In the genomic region with DNA sequence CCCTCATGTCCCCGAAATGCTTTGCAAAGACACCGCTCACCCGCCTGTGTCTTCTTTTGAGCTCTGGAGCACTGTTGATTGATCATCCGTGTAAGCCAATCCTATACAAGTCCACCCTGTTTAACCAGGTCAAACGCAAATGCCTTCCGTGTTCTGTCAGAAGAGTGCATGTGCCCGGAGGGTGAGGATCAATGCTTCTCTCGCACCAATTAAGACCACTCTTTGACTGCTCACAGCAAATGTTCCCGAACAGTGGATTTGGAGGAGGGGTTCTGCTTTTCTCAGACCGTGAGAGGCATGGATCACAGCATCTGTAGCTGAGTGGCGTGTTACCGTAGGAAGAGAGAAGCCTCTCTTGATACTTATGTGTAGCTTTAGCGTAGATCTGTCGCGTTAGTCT, we compare ENCODE assay signal across 21 mouse cellular contexts. TPM values are rescaled to one million over a fixed set of nuclear protein-coding genes. Genes with fewer than 3 reads are reported as not detected.
DNase-seq lines count a peak whose midpoint lies in the region; ATAC-seq and TF ChIP-seq lines count a peak whose summit lies in the region.
"Had no signal": no experiment of that assay in that cellular context is flagged by ENCODE, and none has a peak within 500 bp of the region (broad histone marks: within the 10 kb centered on the region; RNA-seq: fewer than 3 reads in every experiment).

No protein-coding gene starts in this region.

- peak; percentile 66 for DNase-seq in heart, adult 11 months
- peak; percentile 21 for DNase-seq in midbrain, embryonic 14.5 days
- DNase-seq in midbrain, postnatal 0 days (ENCODE audit: low spot score) = no peak
- peak; percentile 37 for DNase-seq in brain, embryonic 14.5 days (ENCODE audit: low read depth)
- DNase-seq in retina, embryonic 14.5 days (ENCODE audit: low spot score) = peak; percentile 65
- no peak for DNase-seq in gastrocnemius, postnatal 10 days
- DNase-seq: adrenal gland, adult 2 months; adrenal gland, postnatal 10 days; adrenal gland, postnatal 25 days; cerebellum, adult 11-12 months; cerebellum, adult 2 months; cerebellum, adult 9-10 months; cerebellum, postnatal 10 days; cerebellum, postnatal 25 days; forebrain, postnatal 0 days had no signal

- WGBS in heart, embryonic 12.5 days = 87% methylated on average over 15 of the region's 15 CpGs
- 51% methylated on average over 15 of the region's 15 CpGs for WGBS in midbrain, embryonic 14.5 days
- WGBS in midbrain, postnatal 0 days = 56% methylated on average over 15 of the region's 15 CpGs

- no peaks in the 10 kb centered on the region for H3K36me3 ChIP-seq in heart, embryonic 12.5 days
- H3K36me3 ChIP-seq in midbrain, embryonic 14.5 days (ENCODE audit: control insufficient read depth, insufficient read depth, low read length) = no peaks in the 10 kb centered on the region
- no peaks in the 10 kb centered on the region for H3K36me3 ChIP-seq in midbrain, postnatal 0 days (ENCODE audit: insufficient read depth, low read length)
- H3K36me3 ChIP-seq: embryonic facial prominence, embryonic 10.5 days; embryonic facial prominence, embryonic 12.5 days; forebrain, embryonic 15.5 days had no signal

- ATAC-seq in heart, embryonic 12.5 days (ENCODE audit: insufficient number of reproducible peaks, low FRiP score) = no peak
- ATAC-seq in midbrain, embryonic 14.5 days (ENCODE audit: low FRiP score, low TSS enrichment) = no peak
- ATAC-seq in midbrain, postnatal 0 days (ENCODE audit: low FRiP score) = no peak
- no peak for ATAC-seq in frontal cortex, adult (ENCODE audit: low TSS enrichment)
- ATAC-seq: forebrain, embryonic 15.5 days; forebrain, postnatal 0 days had no signal

- TF ChIP-seq CTCF in midbrain, postnatal 0 days (IDR thresholded peaks at IDR 0.05) = no peak
- no peak for TF ChIP-seq CTCF in brain, embryonic 14.5 days (IDR thresholded peaks at IDR 0.05; ENCODE audit: borderline replicate concordance, extremely low read depth, insufficient read depth, insufficient read length)

- no peak for TF ChIP-seq POLR2A in brain, embryonic 14.5 days (IDR thresholded peaks at IDR 0.05; ENCODE audit: borderline replicate concordance, extremely low read depth, insufficient read depth, insufficient read length, poor library complexity, severe bottlenecking)

- no peak overlapping the region for H3K9ac ChIP-seq in heart, embryonic 12.5 days
- H3K9ac ChIP-seq in midbrain, embryonic 14.5 days (replicated peaks; ENCODE audit: low read length) = no peak overlapping the region
- H3K9ac ChIP-seq in midbrain, postnatal 0 days (replicated peaks; ENCODE audit: low read length, poor library complexity, severe bottlenecking) = no peak overlapping the region
- H3K9ac ChIP-seq: embryonic facial prominence, embryonic 12.5 days; forebrain, embryonic 15.5 days; forebrain, postnatal 0 days had no signal

- no peak overlapping the region for H3K27ac ChIP-seq in heart, embryonic 12.5 days (ENCODE audit: poor library complexity, severe bottlenecking)
- no peak overlapping the region for H3K27ac ChIP-seq in midbrain, embryonic 14.5 days (replicated peaks; ENCODE audit: low read depth, low read length)
- no peak overlapping the region for H3K27ac ChIP-seq in midbrain, postnatal 0 days (ENCODE audit: low read depth, low read length)
- H3K27ac ChIP-seq: embryonic facial prominence, embryonic 10.5 days; embryonic facial prominence, embryonic 12.5 days; forebrain, embryonic 15.5 days had no signal

- H3K4me2 ChIP-seq in heart, embryonic 12.5 days = no peak overlapping the region
- no peak overlapping the region for H3K4me2 ChIP-seq in midbrain, embryonic 14.5 days (ENCODE audit: low read length)
- no peak overlapping the region for H3K4me2 ChIP-seq in midbrain, postnatal 0 days (ENCODE audit: low read depth, low read length, poor library complexity, severe bottlenecking)
- H3K4me2 ChIP-seq: embryonic facial prominence, embryonic 12.5 days; forebrain, embryonic 15.5 days had no signal

- H3K9me3 ChIP-seq in heart, embryonic 12.5 days (replicated peaks) = peaks cover 4% of the 10 kb centered on the region
- H3K9me3 ChIP-seq in midbrain, embryonic 14.5 days (ENCODE audit: control insufficient read depth, low read length) = no peaks in the 10 kb centered on the region
- H3K9me3 ChIP-seq in midbrain, postnatal 0 days (ENCODE audit: low read length) = no peaks in the 10 kb centered on the region
- H3K9me3 ChIP-seq: embryonic facial prominence, embryonic 10.5 days; embryonic facial prominence, embryonic 12.5 days; forebrain, embryonic 15.5 days had no signal

- no peaks in the 10 kb centered on the region for H3K4me1 ChIP-seq in heart, embryonic 12.5 days (replicated peaks)
- H3K4me1 ChIP-seq in midbrain, embryonic 14.5 days (ENCODE audit: control insufficient read depth, insufficient read depth, low read length) = no peaks in the 10 kb centered on the region
- no peaks in the 10 kb centered on the region for H3K4me1 ChIP-seq in midbrain, postnatal 0 days (ENCODE audit: insufficient read depth, low read length)
- H3K4me1 ChIP-seq: embryonic facial prominence, embryonic 12.5 days; forebrain, embryonic 15.5 days had no signal

- no peak overlapping the region for H3K4me3 ChIP-seq in heart, embryonic 12.5 days
- no peak overlapping the region for H3K4me3 ChIP-seq in midbrain, embryonic 14.5 days (replicated peaks; ENCODE audit: low read depth, low read length)
- no peak overlapping the region for H3K4me3 ChIP-seq in midbrain, postnatal 0 days (ENCODE audit: low read depth, low read length)
- H3K4me3 ChIP-seq: embryonic facial prominence, embryonic 10.5 days; embryonic facial prominence, embryonic 12.5 days; forebrain, embryonic 15.5 days had no signal

- no peaks in the 10 kb centered on the region for H3K27me3 ChIP-seq in heart, embryonic 12.5 days (replicated peaks)
- no peaks in the 10 kb centered on the region for H3K27me3 ChIP-seq in midbrain, embryonic 14.5 days (ENCODE audit: control insufficient read depth, insufficient read depth, low read length)
- no peaks in the 10 kb centered on the region for H3K27me3 ChIP-seq in midbrain, postnatal 0 days (ENCODE audit: insufficient read depth, low read length)
- H3K27me3 ChIP-seq: embryonic facial prominence, embryonic 12.5 days had no signal

RNA-seq across cellular contexts. Expression of gene Prox1, which starts 46.1 kb away (rescaled TPM):
- 26.5 and 29.6 TPM in 2 replicates for polyA plus RNA-seq in heart, embryonic 12.5 days (2016; fragmentation: Nextera tagmentation; extraction: Ambion mirVana)
- 7.8 and 10.7 TPM in 2 replicates for polyA plus RNA-seq in midbrain, embryonic 14.5 days (2014; fragmentation: Nextera tagmentation; extraction: Ambion mirVana)
- total RNA-seq in midbrain, postnatal 0 days (2014; rRNA removed) = 11.1 and 16.0 TPM in 2 replicates
- polyA plus RNA-seq in midbrain, postnatal 0 days (2015; fragmentation: Nextera tagmentation; extraction: Ambion mirVana) = 6.0 and 11.9 TPM in 2 replicates
- 11.3 and 14.5 TPM in 2 replicates for polyA plus RNA-seq in brain, embryonic 14.5 days (2012; rRNA removed)
- total RNA-seq in gastrocnemius, postnatal 10 days (2021) = 10 to 100 TPM in 1 of 2 experiments, 1 to 10 TPM in 1; 7.3 to 10.1 TPM
- total RNA-seq: MEL had no signal

Comparison
In these comparisons a context has a peak if more than half of its experiments do, and no peak if none do; other contexts are left out.
1. DNase-seq: peak in heart, adult 11 months (single experiment), midbrain, embryonic 14.5 days (single experiment), brain, embryonic 14.5 days (single experiment) and retina, embryonic 14.5 days (single experiment); none in midbrain, postnatal 0 days (single experiment) and gastrocnemius, postnatal 10 days (single experiment).